Mouse (Mus musculus): ENCODE measurements around the gene Pmfbp1. TPM values are rescaled to one million over a fixed set of nuclear protein-coding genes. Genes with fewer than 3 reads are reported as not detected.

Pmfbp1 gene
- polyA plus RNA-seq, 1 experiment from 2014 or later: 0.21 TPM

DNA sequence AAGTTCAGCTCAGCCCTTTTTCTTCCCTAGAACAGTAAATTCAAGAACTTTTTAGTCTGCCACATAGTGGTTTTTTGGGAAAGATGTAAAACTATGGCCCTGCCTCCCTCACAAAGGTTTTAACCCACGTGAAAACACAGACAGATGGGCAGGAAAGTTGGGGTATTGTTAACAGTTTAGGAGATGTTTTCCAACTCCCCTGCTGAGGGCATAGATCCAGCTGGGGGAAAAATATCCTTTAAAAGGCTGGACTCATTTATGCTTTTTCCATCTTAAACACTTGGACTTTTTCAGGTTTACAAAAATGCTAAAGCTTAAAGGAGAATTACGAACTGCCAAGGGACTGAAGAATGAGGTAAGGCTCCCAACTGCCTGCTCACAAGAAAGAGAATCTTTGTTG lies 774 bp downstream of the Pmfbp1 start:
- no peak overlapping the region for H3K9ac ChIP-seq (ENCODE audit: low read depth, low read length)
- no peak overlapping the region for H3K27ac ChIP-seq
- DNase-seq (ENCODE audit: low spot score) (no peak), ATAC-seq (replicated peaks; ENCODE audit: low FRiP score, low read depth) (no peak)
- no peak for TF ChIP-seq CTCF (IDR thresholded peaks at IDR 0.05; ENCODE audit: low read depth)
- H3K36me3 ChIP-seq (ENCODE audit: insufficient read depth, low read length): no peaks in the 10 kb centered on the region
- H3K4me2 ChIP-seq (ENCODE audit: low read length): no peak overlapping the region
- no peaks in the 10 kb centered on the region for H3K4me1 ChIP-seq (replicated peaks; ENCODE audit: insufficient read depth, low read length)
- H3K9me3 ChIP-seq (replicated peaks; ENCODE audit: low read length): no peaks in the 10 kb centered on the region
- H3K4me3 ChIP-seq (replicated peaks; ENCODE audit: low read depth, low read length): no peak overlapping the region
- no peaks in the 10 kb centered on the region for H3K27me3 ChIP-seq (ENCODE audit: insufficient read depth, low read length)
- WGBS: 57% methylated on average over 2 of the region's 2 CpGs

DNA sequence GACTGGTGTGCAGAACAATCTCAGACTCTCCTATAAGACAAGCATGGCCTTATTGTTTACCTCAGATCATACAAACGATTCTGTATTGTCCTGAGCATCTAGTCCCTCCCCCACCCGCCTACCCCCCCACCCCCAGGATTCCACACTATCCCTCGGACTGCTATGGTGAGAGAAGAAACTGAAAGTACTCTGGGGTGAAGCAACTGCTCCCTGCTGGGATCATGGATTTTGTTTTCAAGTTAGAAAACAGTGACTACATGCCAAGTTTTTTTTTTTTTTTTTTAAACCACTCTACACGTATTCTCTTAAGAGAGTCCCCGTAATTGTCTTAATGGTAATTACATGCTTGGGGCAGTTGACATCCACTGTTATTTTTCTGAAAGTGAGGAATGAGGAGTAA lies 3.6 kb downstream of the Pmfbp1 start:
- Histone ChIP-seq H3K9ac (ENCODE audit: low read depth, low read length) (no peak overlapping the region), H3K27ac (no peak overlapping the region), H3K4me1 (replicated peaks; ENCODE audit: insufficient read depth, low read length) (no peaks in the 10 kb centered on the region), H3K4me2 (ENCODE audit: low read length) (no peak overlapping the region), H3K9me3 (replicated peaks; ENCODE audit: low read length) (no peaks in the 10 kb centered on the region), H3K4me3 (replicated peaks; ENCODE audit: low read depth, low read length) (no peak overlapping the region), H3K36me3 (ENCODE audit: insufficient read depth, low read length) (no peaks in the 10 kb centered on the region), H3K27me3 (ENCODE audit: insufficient read depth, low read length) (no peaks in the 10 kb centered on the region)
- 63% methylated on average over 5 of the region's 5 CpGs for WGBS
- no peak for DNase-seq (ENCODE audit: low spot score)
- TF ChIP-seq CTCF (IDR thresholded peaks at IDR 0.05; ENCODE audit: low read depth): no peak
- no peak for ATAC-seq (replicated peaks; ENCODE audit: low FRiP score, low read depth)

DNA sequence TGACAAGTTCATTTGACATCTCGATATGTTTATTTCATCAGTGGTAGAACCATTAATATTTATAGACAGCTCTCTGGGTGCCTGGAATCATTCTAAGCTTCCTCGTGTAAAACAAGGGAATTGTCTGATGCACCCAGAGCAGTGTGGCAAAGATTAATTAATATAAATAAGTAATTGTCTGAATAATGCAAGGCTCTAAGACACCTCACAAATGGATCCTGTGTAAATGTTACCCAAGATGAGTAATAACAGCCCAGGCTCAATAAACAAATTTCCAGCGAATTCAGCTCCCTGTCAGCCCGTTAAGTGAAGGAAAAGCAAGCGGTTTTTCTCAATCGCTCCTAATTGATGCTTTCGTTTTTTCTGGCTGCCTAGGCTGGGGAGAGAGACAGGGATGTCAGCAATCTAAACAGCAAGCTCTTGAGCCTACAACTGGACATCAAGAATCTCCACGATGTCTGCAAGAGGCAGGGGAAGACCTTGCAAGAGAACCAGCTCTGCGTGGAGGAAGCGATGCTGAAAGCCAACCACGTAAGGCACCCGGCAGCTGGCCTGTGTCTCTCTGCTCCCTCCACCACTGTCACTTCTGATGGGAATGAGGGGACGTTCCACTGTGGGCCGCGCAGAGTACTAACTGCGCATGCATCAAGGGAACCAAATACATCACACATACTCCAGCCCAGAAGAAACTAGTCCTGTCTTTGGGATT lies 5.3 kb downstream of the Pmfbp1 start:
- ATAC-seq (replicated peaks; ENCODE audit: low FRiP score, low read depth) (no peak), DNase-seq (ENCODE audit: low spot score) (peak; percentile 6)
- no peak for TF ChIP-seq CTCF (IDR thresholded peaks at IDR 0.05; ENCODE audit: low read depth)
- Histone ChIP-seq H3K9ac (ENCODE audit: low read depth, low read length) (no peak overlapping the region), H3K4me2 (ENCODE audit: low read length) (no peak overlapping the region), H3K4me3 (replicated peaks; ENCODE audit: low read depth, low read length) (no peak overlapping the region), H3K27me3 (ENCODE audit: insufficient read depth, low read length) (no peaks in the 10 kb centered on the region), H3K36me3 (ENCODE audit: insufficient read depth, low read length) (no peaks in the 10 kb centered on the region), H3K9me3 (replicated peaks; ENCODE audit: low read length) (no peaks in the 10 kb centered on the region), H3K27ac (no peak overlapping the region), H3K4me1 (replicated peaks; ENCODE audit: insufficient read depth, low read length) (no peaks in the 10 kb centered on the region)
- 78% methylated on average over 16 of the region's 16 CpGs for WGBS

DNA sequence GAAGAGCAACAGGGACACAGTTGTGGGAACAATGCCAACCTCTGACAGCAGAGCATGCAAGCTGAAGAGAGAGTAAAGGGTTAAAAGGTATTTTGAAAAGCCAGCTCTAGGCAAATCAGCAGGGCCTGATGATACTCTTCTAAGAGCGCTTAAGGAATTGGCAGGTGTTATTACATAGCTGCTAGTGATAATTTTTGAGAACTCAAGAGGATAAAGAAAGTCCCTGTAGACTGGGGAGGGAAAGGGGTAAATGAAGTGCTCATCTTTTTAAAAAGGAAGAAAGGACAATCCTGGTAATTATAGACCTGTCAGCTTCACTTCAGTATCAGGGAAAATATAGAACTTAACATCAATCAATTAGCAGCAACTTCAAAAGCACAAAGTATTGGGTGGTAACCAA lies 9.7 kb downstream of the Pmfbp1 start:
- H3K4me2 ChIP-seq (ENCODE audit: low read length): no peak overlapping the region
- no peak for TF ChIP-seq CTCF (IDR thresholded peaks at IDR 0.05; ENCODE audit: low read depth)
- DNase-seq (ENCODE audit: low spot score) (no peak), ATAC-seq (replicated peaks; ENCODE audit: low FRiP score, low read depth) (no peak)
- no peak overlapping the region for H3K9ac ChIP-seq (ENCODE audit: low read depth, low read length)
- 86% methylated on average over 1 of the region's 1 CpGs for WGBS
- H3K4me1 ChIP-seq (replicated peaks; ENCODE audit: insufficient read depth, low read length): no peaks in the 10 kb centered on the region
- no peak overlapping the region for H3K4me3 ChIP-seq (replicated peaks; ENCODE audit: low read depth, low read length)
- H3K27ac ChIP-seq: no peak overlapping the region
- no peaks in the 10 kb centered on the region for H3K27me3 ChIP-seq (ENCODE audit: insufficient read depth, low read length)
- no peaks in the 10 kb centered on the region for H3K9me3 ChIP-seq (replicated peaks; ENCODE audit: low read length)
- no peaks in the 10 kb centered on the region for H3K36me3 ChIP-seq (ENCODE audit: insufficient read depth, low read length)

DNA sequence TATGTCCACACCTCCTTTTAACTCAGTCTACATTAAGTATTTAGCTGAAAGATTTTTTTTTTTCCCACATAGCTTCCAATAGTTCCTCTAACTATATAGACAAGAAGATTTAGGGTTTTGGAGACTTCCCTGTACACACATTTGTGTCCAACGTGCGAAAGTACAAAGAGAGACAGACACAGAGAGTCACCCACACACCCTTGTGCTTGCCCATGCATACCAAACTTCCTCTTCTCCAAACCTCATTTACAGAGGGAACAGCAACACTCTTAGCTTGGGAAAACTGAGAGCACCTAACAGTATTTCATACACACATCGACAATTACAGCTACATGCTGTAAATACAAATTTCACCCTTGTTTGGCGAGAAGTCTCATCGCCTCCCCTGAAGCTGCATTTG lies 11.7 kb downstream of the Pmfbp1 start:
- TF ChIP-seq CTCF (IDR thresholded peaks at IDR 0.05; ENCODE audit: low read depth): no peak
- 80% methylated on average over 5 of the region's 5 CpGs for WGBS
- Histone ChIP-seq H3K27me3 (ENCODE audit: insufficient read depth, low read length) (no peaks in the 10 kb centered on the region), H3K36me3 (ENCODE audit: insufficient read depth, low read length) (no peaks in the 10 kb centered on the region), H3K9ac (ENCODE audit: low read depth, low read length) (no peak overlapping the region), H3K9me3 (replicated peaks; ENCODE audit: low read length) (no peaks in the 10 kb centered on the region), H3K4me2 (ENCODE audit: low read length) (no peak overlapping the region), H3K4me3 (replicated peaks; ENCODE audit: low read depth, low read length) (no peak overlapping the region), H3K27ac (no peak overlapping the region), H3K4me1 (replicated peaks; ENCODE audit: insufficient read depth, low read length) (no peaks in the 10 kb centered on the region)
- ATAC-seq (replicated peaks; ENCODE audit: low FRiP score, low read depth): no peak
- no peak for DNase-seq (ENCODE audit: low spot score)

DNA sequence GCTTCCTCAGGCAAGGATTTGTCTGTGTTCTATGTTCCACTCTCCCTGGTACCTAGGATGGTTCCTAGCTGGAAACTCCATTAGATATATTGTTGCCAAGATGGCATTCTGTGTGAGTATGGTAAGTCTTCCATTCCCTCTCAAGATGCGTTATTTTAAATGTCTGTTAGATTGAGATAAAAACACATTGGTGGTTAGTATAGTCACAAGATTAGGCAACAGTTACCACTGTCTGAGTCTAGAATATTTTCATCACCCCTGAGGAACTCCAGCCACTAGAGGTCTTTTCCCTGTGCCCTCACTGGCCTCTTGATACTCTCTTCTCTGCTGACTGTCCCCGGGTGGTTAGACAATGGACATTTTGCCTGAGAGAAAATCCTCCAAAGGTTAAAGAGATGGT lies 30.2 kb downstream of the Pmfbp1 start:
- no peaks in the 10 kb centered on the region for H3K36me3 ChIP-seq (ENCODE audit: insufficient read depth, low read length)
- WGBS: 87% methylated on average over 2 of the region's 2 CpGs
- no peak overlapping the region for H3K4me3 ChIP-seq (replicated peaks; ENCODE audit: low read depth, low read length)
- H3K27ac ChIP-seq: no peak overlapping the region
- no peaks in the 10 kb centered on the region for H3K9me3 ChIP-seq (replicated peaks; ENCODE audit: low read length)
- no peak overlapping the region for H3K9ac ChIP-seq (ENCODE audit: low read depth, low read length)
- H3K4me2 ChIP-seq (ENCODE audit: low read length): no peak overlapping the region
- ATAC-seq (replicated peaks; ENCODE audit: low FRiP score, low read depth) (no peak), DNase-seq (ENCODE audit: low spot score) (no peak)
- no peaks in the 10 kb centered on the region for H3K4me1 ChIP-seq (replicated peaks; ENCODE audit: insufficient read depth, low read length)
- H3K27me3 ChIP-seq (ENCODE audit: insufficient read depth, low read length): no peaks in the 10 kb centered on the region
- no peak for TF ChIP-seq CTCF (IDR thresholded peaks at IDR 0.05; ENCODE audit: low read depth)

Measured in kidney, postnatal 0 days (tissue).